7 mouse cellular contexts compared by ENCODE assay signal in the genomic region with DNA sequence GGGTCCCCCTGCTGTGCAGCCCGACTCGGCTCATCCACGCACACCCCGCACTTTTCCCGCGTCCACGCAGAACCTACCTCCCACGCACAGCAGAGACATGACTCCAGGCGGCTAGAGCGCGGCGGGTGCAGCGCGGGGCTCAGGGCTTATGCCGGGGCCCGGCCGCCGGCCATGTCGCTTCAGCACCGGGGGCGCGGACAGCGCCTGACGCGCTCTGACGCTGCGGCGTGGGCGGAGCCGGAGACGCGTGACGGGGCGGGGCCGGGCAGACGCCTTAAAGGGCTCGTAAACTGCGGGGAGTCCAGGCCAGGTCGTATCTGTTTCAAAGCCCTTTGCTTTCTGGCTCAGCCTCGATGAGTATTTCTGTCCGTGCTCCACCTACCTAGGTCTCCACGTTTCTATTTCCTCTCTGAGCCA. TPM values are rescaled to one million over a fixed set of nuclear protein-coding genes. Genes with fewer than 3 reads are reported as not detected.
DNase-seq lines count a peak whose midpoint lies in the region; ATAC-seq lines count a peak whose summit lies in the region.

Unc13a (minus strand) TSS at position 209 of the 417 bp plus-strand sequence.

- H3K4me1 ChIP-seq in embryonic facial prominence, embryonic 10.5 days = peaks cover 61% of the 10 kb centered on the region
- H3K4me1 ChIP-seq in limb, embryonic 10.5 days = peaks cover 60% of the 10 kb centered on the region
- H3K4me1 ChIP-seq in midbrain, embryonic 12.5 days = peaks cover 36% of the 10 kb centered on the region

- peak within 1 kb of the TSS; percentile 92 for H3K4me2 ChIP-seq in midbrain, embryonic 12.5 days (replicated peaks)

- no peaks in the 10 kb centered on the region for H3K36me3 ChIP-seq in embryonic facial prominence, embryonic 10.5 days (replicated peaks)
- H3K36me3 ChIP-seq in limb, embryonic 10.5 days = no peaks in the 10 kb centered on the region
- no peaks in the 10 kb centered on the region for H3K36me3 ChIP-seq in midbrain, embryonic 12.5 days

- DNase-seq in adrenal gland, postnatal 14 days = peak; percentile 95
- DNase-seq in embryonic facial prominence, embryonic 10.5 days (ENCODE audit: low spot score) = peak; percentile 94
- DNase-seq in heart, adult 11 months = peak; percentile 98
- DNase-seq in kidney, adult 11 months = peak; percentile 77
- DNase-seq in limb, embryonic 10.5 days (ENCODE audit: low spot score) = peak; percentile 95
- DNase-seq in skeletal muscle tissue, adult 2 months (ENCODE audit: low read depth, low spot score) = peak; percentile 83

- peak within 1 kb of the TSS; percentile 65 for H3K4me3 ChIP-seq in embryonic facial prominence, embryonic 10.5 days
- peak within 1 kb of the TSS; percentile 56 for H3K4me3 ChIP-seq in limb, embryonic 10.5 days
- H3K4me3 ChIP-seq in midbrain, embryonic 12.5 days = peak within 1 kb of the TSS; percentile 80

- peaks cover 81% of the 10 kb centered on the region for H3K27me3 ChIP-seq in embryonic facial prominence, embryonic 10.5 days (replicated peaks; ENCODE audit: low read depth, poor library complexity, severe bottlenecking)
- H3K27me3 ChIP-seq in limb, embryonic 10.5 days (ENCODE audit: low read depth, poor library complexity, severe bottlenecking) = peaks cover 93% of the 10 kb centered on the region
- H3K27me3 ChIP-seq in midbrain, embryonic 12.5 days = peaks cover 67% of the 10 kb centered on the region

- under 1% methylated on average over 42 of the region's 42 CpGs for WGBS in embryonic facial prominence, embryonic 10.5 days
- 0% methylated on average over 41 of the region's 42 CpGs for WGBS in limb, embryonic 10.5 days
- WGBS in midbrain, embryonic 12.5 days = under 1% methylated on average over 42 of the region's 42 CpGs

- no peaks in the 10 kb centered on the region for H3K9me3 ChIP-seq in embryonic facial prominence, embryonic 10.5 days
- no peaks in the 10 kb centered on the region for H3K9me3 ChIP-seq in limb, embryonic 10.5 days (replicated peaks)
- no peaks in the 10 kb centered on the region for H3K9me3 ChIP-seq in midbrain, embryonic 12.5 days

- peak; percentile 77 for ATAC-seq in midbrain, embryonic 12.5 days (ENCODE audit: low FRiP score, low read depth)

- peak within 1 kb of the TSS; percentile 69 for H3K27ac ChIP-seq in embryonic facial prominence, embryonic 10.5 days (replicated peaks)
- H3K27ac ChIP-seq in limb, embryonic 10.5 days = peak within 1 kb of the TSS; percentile 73
- peak within 1 kb of the TSS; percentile 82 for H3K27ac ChIP-seq in midbrain, embryonic 12.5 days (replicated peaks)

- peak within 1 kb of the TSS; percentile 55 for H3K9ac ChIP-seq in midbrain, embryonic 12.5 days (replicated peaks)

RNA-seq across cellular contexts. Expression of gene Unc13a, which starts in this region (rescaled TPM):
- 7.2 and 7.7 TPM in 2 replicates for total RNA-seq in adrenal gland, postnatal 14 days (2021)
- polyA plus RNA-seq in embryonic facial prominence, embryonic 10.5 days (2016; fragmentation: Nextera tagmentation; extraction: Ambion mirVana) = 2.2 TPM in 2 replicates
- 0.40 and 0.51 TPM in 2 replicates for polyA plus RNA-seq in limb, embryonic 10.5 days (2016; fragmentation: Nextera tagmentation; extraction: Ambion mirVana)
- 12.8 and 16.9 TPM in 2 replicates for polyA plus RNA-seq in midbrain, embryonic 12.5 days (2016; fragmentation: Nextera tagmentation; extraction: Ambion mirVana)

Comparison
In these comparisons a context has a peak if more than half of its experiments do, and no peak if none do; other contexts are left out.
1. Peak in every context shown above with its lines: DNase-seq, ATAC-seq, H3K4me3 ChIP-seq and H3K27ac ChIP-seq.
2. Peak in DNase-seq, H3K4me3 ChIP-seq and H3K27ac ChIP-seq in limb, embryonic 10.5 days; RNA of the gene not detected or under 1 TPM.